Comparison of ENCODE assay signal across 9 mouse cellular contexts in genomic region chr4:102087566-102088234, GRCm38 (mm10). TPM values are rescaled to one million over a fixed set of nuclear protein-coding genes. Genes with fewer than 3 reads are reported as not detected.
DNase-seq lines count a peak whose midpoint lies in the region; ATAC-seq and TF ChIP-seq lines count a peak whose summit lies in the region.
"Had no signal": no experiment of that assay in that cellular context is flagged by ENCODE, and none has a peak within 500 bp of the region (broad histone marks: within the 10 kb centered on the region; RNA-seq: fewer than 3 reads in every experiment).

No protein-coding gene starts in this region.

- no peak for TF ChIP-seq POLR2A in heart, adult 2 months (IDR thresholded peaks at IDR 0.05; ENCODE audit: insufficient read depth, low read depth, low read length)

- peak overlapping the region; percentile 61 for H3K9ac ChIP-seq in heart, embryonic 12.5 days
- H3K9ac ChIP-seq in heart, adult 2 months (ENCODE audit: low read depth, low read length): no peak overlapping the region
- H3K9ac ChIP-seq in forebrain, embryonic 13.5 days: peak overlapping the region; percentile 72
- peak overlapping the region; percentile 31; the same call in 1 of the 2 replicates for H3K9ac ChIP-seq in kidney, embryonic 15.5 days
- H3K9ac ChIP-seq in liver, embryonic 14.5 days (replicated peaks): no peak overlapping the region

- intact Hi-C loops in heart, adult 2 months (cut with DNase I): no loop called here

- peak overlapping the region; percentile 97 for H3K4me2 ChIP-seq in heart, embryonic 12.5 days
- H3K4me2 ChIP-seq in forebrain, embryonic 13.5 days: peak overlapping the region; percentile 99
- H3K4me2 ChIP-seq in kidney, embryonic 15.5 days: peak overlapping the region; percentile 98
- H3K4me2 ChIP-seq in liver, embryonic 14.5 days (ENCODE audit: low read depth): peak overlapping the region; percentile 47

- peak overlapping the region; percentile 56 for H3K4me3 ChIP-seq in heart, embryonic 12.5 days
- H3K4me3 ChIP-seq in heart, adult 2 months: no peak overlapping the region
- H3K4me3 ChIP-seq in forebrain, embryonic 13.5 days: peak overlapping the region; percentile 67
- H3K4me3 ChIP-seq in kidney, embryonic 15.5 days (replicated peaks): peak overlapping the region; percentile 53
- H3K4me3 ChIP-seq in liver, embryonic 14.5 days (ENCODE audit: insufficient read depth in 1 of 2, low read depth in 2 of 2, low read length in 2 of 2): peak overlapping the region; percentile 37 to 44

- peak; percentile 71 for ATAC-seq in heart, embryonic 12.5 days (ENCODE audit: insufficient number of reproducible peaks, low FRiP score)
- ATAC-seq in forebrain, embryonic 13.5 days: peak; percentile 83
- ATAC-seq in kidney, embryonic 15.5 days (replicated peaks; ENCODE audit: low FRiP score): peak; percentile 77
- ATAC-seq in liver, embryonic 14.5 days (ENCODE audit: insufficient read depth): no peak
- no peak for ATAC-seq in megakaryocyte-erythroid progenitor cell, adult 5-6 weeks (replicated peaks; ENCODE audit: low FRiP score, low TSS enrichment, poor library complexity, severe bottlenecking)

- no peak for TF ChIP-seq CTCF in heart, adult 2 months (IDR thresholded peaks at IDR 0.05)
- TF ChIP-seq CTCF in liver, embryonic 14.5 days (IDR thresholded peaks at IDR 0.05; ENCODE audit: low read depth): no peak

- under 1% methylated on average over 64 of the region's 64 CpGs for WGBS in heart, embryonic 12.5 days
- WGBS in heart, adult 2 months: under 1% methylated on average over 64 of the region's 64 CpGs
- under 1% methylated on average over 63 of the region's 64 CpGs for WGBS in forebrain, embryonic 13.5 days
- WGBS in kidney, embryonic 15.5 days: under 1% methylated on average over 64 of the region's 64 CpGs
- 1% methylated on average over 64 of the region's 64 CpGs for WGBS in liver, embryonic 14.5 days (ENCODE audit: insufficient replicate concordance)

- H3K79me2 ChIP-seq in heart, adult 2 months (replicated peaks; ENCODE audit: control insufficient read depth, insufficient read depth, low read length): no peaks in the 10 kb centered on the region

- DNase-seq in heart, adult 2 months: no peak
- DNase-seq in cerebellum, adult 11 months: peak; percentile 76
- DNase-seq in liver, embryonic 14.5 days (ENCODE audit: low read depth in 3 of 3, low spot score in 3 of 3): no peak
- peak; percentile 51 to 60 for DNase-seq in right cerebral cortex, adult 2 months (ENCODE audit: low spot score in 2 of 2)

- peaks cover 21% of the 10 kb centered on the region for H3K27me3 ChIP-seq in heart, embryonic 12.5 days (replicated peaks)
- H3K27me3 ChIP-seq in heart, adult 2 months (ENCODE audit: control insufficient read depth, insufficient read depth, low read length): peaks cover 13% of the 10 kb centered on the region
- H3K27me3 ChIP-seq in forebrain, embryonic 13.5 days: peaks cover 35% of the 10 kb centered on the region
- peaks cover 48% of the 10 kb centered on the region for H3K27me3 ChIP-seq in kidney, embryonic 15.5 days
- H3K27me3 ChIP-seq in liver, embryonic 14.5 days (ENCODE audit: control insufficient read depth, insufficient read depth, low read length): peaks cover 17% of the 10 kb centered on the region
- H3K27me3 ChIP-seq: CH12.LX had no signal

- H3K36me3 ChIP-seq in heart, embryonic 12.5 days: no peaks in the 10 kb centered on the region
- H3K36me3 ChIP-seq in heart, adult 2 months (ENCODE audit: control insufficient read depth, insufficient read depth, low read length): no peaks in the 10 kb centered on the region
- no peaks in the 10 kb centered on the region for H3K36me3 ChIP-seq in forebrain, embryonic 13.5 days (ENCODE audit: poor library complexity, severe bottlenecking)
- H3K36me3 ChIP-seq in kidney, embryonic 15.5 days: no peaks in the 10 kb centered on the region
- no peaks in the 10 kb centered on the region for H3K36me3 ChIP-seq in liver, embryonic 14.5 days (replicated peaks; ENCODE audit: control insufficient read depth, insufficient read depth, low read depth)

- H3K4me1 ChIP-seq in heart, embryonic 12.5 days (replicated peaks): 0 out of 2 replicates have a peak, but pooled peaks cover 10% of the 10 kb centered on the region
- H3K4me1 ChIP-seq in heart, adult 2 months (ENCODE audit: control insufficient read depth, insufficient read depth, low read length): no peaks in the 10 kb centered on the region
- peaks cover 11% of the 10 kb centered on the region for H3K4me1 ChIP-seq in forebrain, embryonic 13.5 days
- H3K4me1 ChIP-seq in kidney, embryonic 15.5 days: peaks cover 16% of the 10 kb centered on the region
- no peaks in the 10 kb centered on the region for H3K4me1 ChIP-seq in liver, embryonic 14.5 days (replicated peaks; ENCODE audit: control insufficient read depth in 2 of 2, insufficient read depth in 2 of 2, low read length in 1 of 2)

- no peak overlapping the region for H3K27ac ChIP-seq in heart, embryonic 12.5 days (ENCODE audit: poor library complexity, severe bottlenecking)
- no peak overlapping the region for H3K27ac ChIP-seq in heart, adult 2 months
- H3K27ac ChIP-seq in forebrain, embryonic 13.5 days: no peak overlapping the region
- H3K27ac ChIP-seq in kidney, embryonic 15.5 days: no peak overlapping the region
- no peak overlapping the region for H3K27ac ChIP-seq in liver, embryonic 14.5 days

- no peak for TF ChIP-seq EP300 in heart, adult 2 months (IDR thresholded peaks at IDR 0.05; ENCODE audit: insufficient read depth, low read depth, low read length)
- no peak for TF ChIP-seq EP300 in liver, embryonic 14.5 days (IDR thresholded peaks at IDR 0.05; ENCODE audit: low read depth)

- H3K9me3 ChIP-seq in heart, embryonic 12.5 days (replicated peaks): no peaks in the 10 kb centered on the region
- H3K9me3 ChIP-seq in forebrain, embryonic 13.5 days (replicated peaks): no peaks in the 10 kb centered on the region
- no peaks in the 10 kb centered on the region for H3K9me3 ChIP-seq in kidney, embryonic 15.5 days (replicated peaks)
- no peaks in the 10 kb centered on the region for H3K9me3 ChIP-seq in liver, embryonic 14.5 days (ENCODE audit: control insufficient read depth, low read length)

RNA-seq across cellular contexts. Expression of gene Pde4b, which starts 0.4 kb away (rescaled TPM):
- 22.5 and 24.1 TPM in 2 replicates for polyA plus RNA-seq in heart, embryonic 12.5 days (2016; fragmentation: Nextera tagmentation; extraction: Ambion mirVana)
- total RNA-seq in heart, adult 2 months (2021): 10 to 100 TPM; 28.2 to 29.4 TPM
- 16.3 and 29.7 TPM in 2 replicates for polyA plus RNA-seq in heart, adult 2 months (2012; rRNA removed)
- polyA plus RNA-seq in forebrain, embryonic 13.5 days (2015; fragmentation: Nextera tagmentation; extraction: Ambion mirVana): 12.7 and 14.5 TPM in 2 replicates
- 11.7 and 13.6 TPM in 2 replicates for polyA plus RNA-seq in kidney, embryonic 15.5 days (2015; fragmentation: Nextera tagmentation; extraction: Ambion mirVana)
- polyA plus RNA-seq in liver, embryonic 14.5 days (2012; rRNA removed): 1.2 and 1.5 TPM in 2 replicates
- 2.1 and 2.3 TPM in 2 replicates for polyA plus RNA-seq in liver, embryonic 14.5 days (2014; fragmentation: Nextera tagmentation; extraction: Ambion mirVana)
- 15.6 and 18.0 TPM in 2 replicates for total RNA-seq in megakaryocyte-erythroid progenitor cell, adult 5-6 weeks (2014; fragmentation: Nextera tagmentation)
- total RNA-seq in megakaryocyte-erythroid progenitor cell, adult 5-6 weeks (2017): 23.9 and 31.7 TPM in 2 replicates

Comparison
In these comparisons a context has a peak if more than half of its experiments do, and no peak if none do; other contexts are left out.
1. H3K9ac ChIP-seq: peak in heart, embryonic 12.5 days (single experiment), forebrain, embryonic 13.5 days (single experiment) and kidney, embryonic 15.5 days (single experiment); none in heart, adult 2 months (single experiment) and liver, embryonic 14.5 days (single experiment).
2. ATAC-seq: peak in heart, embryonic 12.5 days (single experiment), forebrain, embryonic 13.5 days (single experiment) and kidney, embryonic 15.5 days (single experiment); none in liver, embryonic 14.5 days (single experiment) and megakaryocyte-erythroid progenitor cell, adult 5-6 weeks (single experiment).
3. H3K4me2 ChIP-seq: peak in every context shown above with its lines; median percentile 99 in forebrain, embryonic 13.5 days; 98 in kidney, embryonic 15.5 days; 97 in heart, embryonic 12.5 days; 47 in liver, embryonic 14.5 days.
4. DNase-seq: peak in cerebellum, adult 11 months (single experiment) and right cerebral cortex, adult 2 months (2 of 2); none in heart, adult 2 months (0 of 2) and liver, embryonic 14.5 days (0 of 3).